Mouse (Mus musculus) kidney, adult 11 months (tissue): ENCODE measurements around the gene Alkbh8.
"Not testable (repeated sequence)": the region's sequence is repeated elsewhere in the genome, so short reads cannot be mapped to it uniquely, and the experiment has no call there.

ENCODE experiments used
- DNase-seq: peaks from one replicate; pipeline ENCODE4 v3.0.0; 2022

The Alkbh8 gene

DNA sequence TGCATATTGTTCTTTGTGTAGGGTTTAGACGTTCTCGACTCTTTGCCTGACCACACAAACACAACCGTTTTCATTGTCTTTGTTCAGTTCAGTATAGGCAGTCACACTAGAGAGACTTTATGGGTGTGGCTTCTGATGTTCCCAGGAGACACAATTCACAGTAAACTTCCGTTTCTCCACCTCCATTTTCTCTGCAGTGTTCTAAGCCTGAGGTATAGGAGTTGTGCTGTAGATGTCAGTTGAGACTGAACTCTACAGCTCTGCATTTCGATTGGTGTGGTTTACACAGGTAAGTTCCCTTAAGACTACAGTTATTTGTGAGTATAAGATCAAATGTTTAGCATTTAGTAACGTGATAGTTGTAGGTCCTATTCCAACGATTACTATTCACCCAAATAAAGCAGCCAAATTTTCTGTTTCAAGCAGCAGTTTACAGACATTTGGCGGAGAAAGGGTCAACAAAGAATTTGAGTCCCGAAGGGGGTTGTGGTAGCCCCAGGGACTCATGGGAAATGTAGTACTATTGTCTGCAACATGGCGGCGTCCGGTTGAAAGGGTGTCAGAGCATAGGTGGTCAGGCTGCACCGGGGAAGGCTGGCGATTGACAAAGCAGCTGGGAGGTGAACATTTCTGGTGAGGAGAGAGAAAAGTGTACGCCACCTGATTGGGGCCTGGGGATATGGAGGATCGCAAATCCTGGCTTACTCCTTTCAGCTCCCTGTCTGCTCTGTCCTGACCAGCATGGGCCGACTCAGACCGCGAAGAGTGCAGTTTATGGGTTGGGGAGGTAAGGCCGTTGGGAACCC is at the start of gene Alkbh8:
Gene Alkbh8 (plus strand): TSS at position 179 of the 806 bp plus-strand sequence.
- peak; percentile 76 for DNase-seq

DNA sequence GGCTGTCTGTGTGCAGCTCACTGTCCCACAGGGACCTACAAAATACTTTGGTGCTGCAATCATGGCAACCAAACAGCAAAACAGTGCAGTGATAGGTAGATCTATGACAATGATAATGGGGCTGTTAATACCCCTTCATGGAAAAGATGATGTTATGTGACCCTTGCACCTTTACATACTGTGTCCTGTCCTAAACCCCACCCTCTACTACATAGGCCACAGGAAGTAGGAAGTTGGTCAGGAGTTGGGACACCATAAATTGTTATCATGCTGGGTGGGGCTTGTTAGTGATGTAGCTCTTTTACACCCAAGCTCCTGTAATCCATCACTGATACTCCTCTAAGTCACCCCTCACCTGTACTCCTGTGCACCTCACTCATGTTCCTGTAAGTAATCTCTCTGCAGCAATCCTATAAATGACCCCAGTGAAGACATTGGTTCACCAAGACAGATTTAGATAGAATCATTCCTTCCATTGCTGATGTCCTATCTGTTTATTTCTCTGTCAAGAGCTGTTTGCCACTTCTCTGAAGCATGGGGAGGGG is 25.6 kb upstream of the Alkbh8 start:
- DNase-seq: no peak

DNA sequence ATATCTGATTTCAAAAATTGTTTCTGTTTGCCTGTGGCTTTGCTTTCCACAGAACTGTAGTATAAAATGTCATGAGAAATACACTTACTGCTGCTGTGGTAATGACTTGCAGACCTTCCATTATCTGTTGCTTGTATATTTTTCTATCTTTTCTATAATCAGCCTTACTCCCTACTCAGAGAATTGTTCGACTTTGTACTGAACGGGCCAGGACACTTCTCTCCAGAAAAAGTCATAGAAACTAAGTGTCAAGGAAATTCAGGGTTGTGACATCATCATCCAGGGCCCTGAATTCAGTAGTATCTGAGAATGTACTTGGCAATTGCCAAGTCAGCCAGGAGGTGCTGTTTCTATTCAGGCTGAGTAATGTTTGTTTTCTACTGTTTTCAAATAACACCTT is 24.9 kb upstream of the Alkbh8 start:
- DNase-seq: no peak

DNA sequence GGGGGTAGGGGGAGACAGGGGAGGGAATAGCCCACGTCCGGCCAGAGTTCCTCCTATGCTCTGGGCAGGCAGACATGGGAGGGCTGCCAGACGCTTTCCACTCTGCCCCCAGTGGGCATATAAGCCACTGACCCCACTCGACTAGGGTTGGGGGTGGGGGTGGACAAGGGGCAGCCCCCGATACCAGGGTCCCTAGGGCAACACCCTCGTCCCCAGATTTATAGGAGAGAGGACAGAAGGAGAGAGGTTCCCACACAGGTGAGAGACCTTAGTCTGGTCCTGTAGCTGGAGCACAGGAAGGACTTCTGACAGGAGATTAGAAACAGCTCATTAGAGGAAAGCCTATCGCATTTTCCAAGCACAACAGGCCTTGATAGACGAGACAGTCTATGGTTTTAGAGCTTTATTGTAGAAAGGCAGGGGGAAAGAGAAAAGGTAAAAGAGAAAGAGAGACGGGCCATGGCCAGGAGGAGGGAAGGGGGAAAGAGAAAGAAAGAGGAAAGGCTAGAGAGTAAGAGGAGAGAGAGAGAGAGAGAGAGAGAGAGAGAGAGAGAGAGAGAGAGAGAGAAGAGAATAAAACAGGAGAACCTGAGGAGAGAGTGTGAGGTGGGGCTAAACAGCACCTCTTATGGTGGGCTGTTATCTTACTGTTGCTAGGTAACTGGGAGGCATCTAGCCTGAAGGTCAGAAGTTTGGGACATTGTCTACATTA is 7.4 kb upstream of the Alkbh8 start:
- not testable (repeated sequence) for DNase-seq

DNA sequence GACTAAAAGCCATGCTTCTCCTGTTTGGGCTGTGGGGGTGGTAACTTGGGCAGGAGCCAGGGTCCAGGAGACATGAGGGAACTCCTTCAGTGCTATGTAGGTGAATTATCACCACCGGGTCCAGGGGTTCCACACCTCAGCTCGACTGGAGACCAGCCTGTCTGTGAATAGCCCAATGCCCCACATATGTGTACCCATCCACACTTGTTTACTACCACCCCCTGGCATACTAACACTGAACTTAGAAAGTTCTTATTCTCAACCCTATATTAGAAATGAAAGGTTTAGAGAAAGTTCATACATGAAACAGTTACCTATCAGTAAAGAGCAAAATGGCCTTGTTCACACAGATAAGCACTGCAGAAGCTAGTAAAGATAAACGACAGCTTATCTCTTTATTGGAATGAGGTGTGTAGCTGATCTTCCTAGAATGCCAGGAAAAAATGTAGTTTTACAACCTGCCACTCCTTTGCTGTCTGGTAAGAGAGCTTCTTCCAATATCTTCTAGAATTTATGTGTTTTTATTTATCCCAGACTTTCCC is 6.8 kb upstream of the Alkbh8 start:
- DNase-seq: no peak

DNA sequence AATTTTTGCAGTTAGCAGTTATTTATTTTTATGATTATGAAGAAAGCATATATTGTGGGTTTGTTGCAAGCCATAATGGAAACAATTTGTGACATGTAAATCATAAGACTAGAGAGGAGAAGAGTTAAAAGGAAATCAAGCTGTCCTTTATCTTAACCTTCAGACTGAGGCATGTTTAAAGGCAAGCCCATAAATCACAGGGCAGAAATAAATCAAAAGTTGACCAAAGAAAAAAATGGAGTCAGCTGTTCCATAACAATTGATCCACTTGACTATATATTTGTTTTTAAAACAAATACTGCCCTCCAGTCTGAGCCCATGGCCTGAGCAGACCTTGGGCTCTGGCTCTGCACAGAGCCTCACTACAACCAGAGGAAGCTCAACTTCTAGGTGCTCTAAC is 4.6 kb upstream of the Alkbh8 start:
- DNase-seq: no peak

DNA sequence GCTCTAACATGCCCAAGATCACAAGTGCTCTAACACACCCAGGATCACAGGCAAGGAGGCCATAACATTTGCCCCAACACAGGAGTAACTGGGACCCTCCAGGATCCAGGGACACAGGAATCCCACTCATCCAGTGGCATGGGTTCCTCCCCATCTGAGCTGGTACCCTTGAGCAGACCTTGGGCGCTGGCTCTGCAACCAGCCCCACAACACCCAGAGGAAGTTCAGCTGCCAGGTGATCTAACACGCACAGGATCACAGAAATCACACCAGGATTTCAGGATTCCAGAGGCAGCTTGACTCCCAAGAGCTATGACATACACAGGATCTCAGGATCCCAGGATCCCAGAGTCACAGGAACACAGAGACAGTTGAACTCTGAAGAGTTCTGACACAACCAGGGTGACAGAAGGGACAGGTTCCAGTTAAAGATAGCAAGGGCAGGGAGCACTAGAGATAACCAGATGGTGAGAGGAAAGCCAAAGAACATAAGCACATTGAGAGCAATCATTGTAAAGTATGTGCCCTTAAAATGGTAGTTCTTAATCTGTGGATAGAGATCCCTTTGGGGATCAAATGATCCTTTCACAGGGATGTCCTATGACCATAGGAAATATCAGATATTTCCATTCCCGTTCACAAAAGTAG is 4.1 kb upstream of the Alkbh8 start:
- no peak for DNase-seq

DNA sequence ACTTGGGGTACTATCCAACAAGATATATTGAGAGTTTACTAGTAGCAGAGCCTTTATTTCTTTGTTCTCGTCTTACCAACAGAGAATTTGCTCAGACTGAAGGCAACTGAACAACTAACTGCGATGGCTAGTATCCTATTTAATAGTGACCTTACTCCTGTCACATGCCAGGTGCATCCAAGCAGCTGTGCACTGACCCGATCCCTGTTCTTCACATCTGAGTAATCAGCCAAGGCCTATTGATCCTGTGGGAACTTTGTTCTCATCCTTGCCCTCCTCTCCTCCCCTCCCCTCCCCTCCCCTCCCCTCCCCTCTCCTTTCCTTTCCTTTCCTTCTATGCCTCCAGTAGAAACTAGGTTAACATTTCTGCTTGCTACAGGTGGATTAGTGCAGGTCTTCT is 1.7 kb downstream of the Alkbh8 start:
- DNase-seq: peak; percentile 29

DNA sequence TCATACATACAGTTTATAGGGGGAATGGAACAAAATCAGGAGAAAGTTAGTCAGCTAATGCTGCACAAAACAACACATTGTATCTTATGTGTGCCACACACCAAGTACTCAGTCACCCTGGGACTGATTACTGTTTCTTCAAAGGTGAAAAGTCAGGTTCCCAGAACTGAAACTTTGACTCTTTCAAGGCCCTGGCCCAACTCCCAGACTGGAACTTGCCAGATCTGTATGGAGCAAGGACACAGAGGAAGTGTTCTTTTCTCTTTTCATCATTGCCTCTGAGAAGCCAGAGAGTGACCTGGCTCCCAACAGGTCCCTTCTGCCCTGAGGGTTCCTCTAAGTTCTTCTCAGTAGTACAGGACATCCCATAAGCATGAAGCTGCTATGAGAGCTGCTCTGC is 10.2 kb downstream of the Alkbh8 start:
- DNase-seq: no peak

DNA sequence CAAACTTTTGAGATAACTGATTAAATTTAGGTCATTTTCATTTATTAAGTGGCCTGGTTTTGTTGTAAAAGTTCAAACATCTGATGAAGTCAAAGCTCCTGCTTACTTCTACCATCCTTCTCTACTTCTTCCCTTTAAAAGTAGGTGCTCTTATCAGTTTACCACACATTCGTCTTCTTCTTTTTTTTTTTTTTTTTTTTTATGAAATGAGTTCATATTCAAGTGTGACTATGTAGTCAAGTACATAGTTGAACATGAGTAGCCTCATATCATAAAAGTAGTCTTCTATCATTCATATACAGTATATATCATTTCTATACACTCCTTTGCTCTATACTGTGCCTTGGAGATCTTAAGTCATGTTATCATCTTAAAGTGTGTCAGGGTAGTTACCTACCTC is 11.0 kb downstream of the Alkbh8 start:
- DNase-seq: no peak

DNA sequence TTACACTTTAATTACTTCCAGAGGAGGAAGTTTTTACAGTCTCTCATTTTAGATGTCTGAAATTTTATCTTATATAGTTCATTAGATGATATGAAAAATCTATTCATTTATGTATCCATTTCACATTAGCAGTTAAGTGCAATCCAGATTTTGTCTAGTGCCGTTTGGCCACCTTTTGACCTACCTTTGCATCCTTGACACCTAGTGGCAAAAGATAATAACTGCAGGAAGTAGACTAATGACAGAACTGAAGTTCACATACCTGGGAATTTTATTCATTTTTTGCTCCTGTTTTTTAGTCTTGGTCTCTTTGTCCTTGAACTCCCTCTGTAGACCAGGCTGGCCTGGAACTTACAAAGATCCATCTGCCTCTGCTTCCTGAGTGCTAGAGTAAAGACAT is 15.1 kb downstream of the Alkbh8 start:
- no peak for DNase-seq

DNA sequence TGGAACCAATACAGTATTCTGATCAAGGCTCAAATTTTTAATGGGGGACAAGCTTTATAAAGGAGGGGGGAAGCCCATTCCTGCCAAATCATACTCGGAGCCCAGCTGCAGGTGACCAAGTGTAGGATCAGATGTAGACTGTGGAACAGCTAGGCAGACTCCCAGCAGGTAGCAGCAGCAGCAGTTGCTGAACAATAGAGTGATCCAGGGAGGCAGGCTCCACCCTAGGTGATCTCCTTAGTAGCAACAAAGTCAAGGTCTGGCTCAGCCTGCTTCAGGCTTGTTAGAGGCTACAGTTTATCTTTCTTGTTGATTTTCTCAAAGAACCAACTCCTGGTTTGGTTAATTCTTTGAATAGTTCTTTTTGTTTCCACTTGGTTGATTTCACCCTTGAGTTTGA is 41.4 kb downstream of the Alkbh8 start:
- DNase-seq: not testable (repeated sequence)

DNA sequence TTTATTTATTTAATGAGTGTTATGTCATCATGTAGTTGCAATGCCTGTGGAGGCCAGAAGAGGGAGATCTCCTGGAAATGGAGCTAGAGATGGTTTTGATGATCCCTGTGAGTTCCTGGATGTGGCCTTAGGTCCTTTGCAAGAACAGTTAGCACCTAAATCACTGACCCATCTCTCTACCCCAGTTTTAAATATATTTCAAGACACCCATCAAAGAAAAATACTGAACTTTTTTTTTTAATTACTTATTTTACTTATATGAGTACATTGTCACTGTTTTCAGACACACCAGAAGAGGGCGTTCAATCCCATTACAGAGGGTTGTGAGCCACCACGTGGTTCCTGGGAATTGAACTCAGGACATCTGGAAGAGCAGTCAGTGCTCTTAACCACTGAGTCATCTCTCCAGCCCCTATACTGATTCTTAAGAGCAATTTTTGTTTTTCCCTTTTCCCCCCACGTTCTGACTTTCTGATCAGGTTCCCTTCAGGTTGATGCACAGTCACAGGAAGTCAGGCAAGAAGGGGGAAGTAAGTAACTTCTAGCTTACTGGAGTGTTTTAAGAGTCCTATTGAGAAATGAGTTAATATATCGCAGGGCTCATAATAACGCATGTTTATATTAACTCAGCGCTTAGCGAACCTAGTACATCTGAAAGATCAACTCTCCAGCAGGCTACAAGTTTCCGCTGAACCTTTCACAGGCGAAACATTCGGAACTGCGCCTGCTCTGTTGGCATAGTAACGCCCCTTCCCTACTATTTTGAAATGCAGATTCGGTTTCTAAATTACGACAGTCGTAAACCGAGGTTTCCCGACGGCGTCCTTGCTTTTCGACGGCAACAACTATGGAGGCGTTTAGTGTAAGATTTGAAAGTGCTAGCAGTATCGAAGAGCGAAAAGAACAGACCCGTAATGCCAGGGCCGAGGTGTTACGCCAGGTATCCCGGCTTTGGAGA is 68.6 kb downstream of the Alkbh8 start, which contains the start of gene Cwf19l2:
Gene Cwf19l2 (plus strand): TSS at position 342 of the 958 bp plus-strand sequence.
- peak; percentile 87 for DNase-seq

DNA sequence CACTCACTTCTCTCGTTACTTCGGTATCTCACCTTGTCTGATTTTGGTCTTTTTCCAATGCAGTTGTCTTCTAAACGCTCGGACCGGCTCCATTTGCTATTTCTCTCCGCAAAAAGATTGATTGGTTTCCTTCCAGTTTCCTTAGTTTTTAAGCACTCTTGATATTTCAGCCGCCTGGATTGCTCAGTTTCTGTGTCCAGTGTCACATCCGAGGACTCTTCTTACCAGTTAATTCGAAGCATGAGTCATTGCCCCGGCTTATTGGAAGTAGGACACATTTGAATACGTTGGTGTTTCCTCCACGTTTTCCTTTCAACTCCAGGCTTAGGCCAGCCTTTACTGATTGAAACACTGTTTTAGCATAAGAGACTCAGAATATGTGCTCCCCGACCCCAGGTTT is 69.4 kb downstream of the Alkbh8 start:
- DNase-seq: peak; percentile 6

DNA sequence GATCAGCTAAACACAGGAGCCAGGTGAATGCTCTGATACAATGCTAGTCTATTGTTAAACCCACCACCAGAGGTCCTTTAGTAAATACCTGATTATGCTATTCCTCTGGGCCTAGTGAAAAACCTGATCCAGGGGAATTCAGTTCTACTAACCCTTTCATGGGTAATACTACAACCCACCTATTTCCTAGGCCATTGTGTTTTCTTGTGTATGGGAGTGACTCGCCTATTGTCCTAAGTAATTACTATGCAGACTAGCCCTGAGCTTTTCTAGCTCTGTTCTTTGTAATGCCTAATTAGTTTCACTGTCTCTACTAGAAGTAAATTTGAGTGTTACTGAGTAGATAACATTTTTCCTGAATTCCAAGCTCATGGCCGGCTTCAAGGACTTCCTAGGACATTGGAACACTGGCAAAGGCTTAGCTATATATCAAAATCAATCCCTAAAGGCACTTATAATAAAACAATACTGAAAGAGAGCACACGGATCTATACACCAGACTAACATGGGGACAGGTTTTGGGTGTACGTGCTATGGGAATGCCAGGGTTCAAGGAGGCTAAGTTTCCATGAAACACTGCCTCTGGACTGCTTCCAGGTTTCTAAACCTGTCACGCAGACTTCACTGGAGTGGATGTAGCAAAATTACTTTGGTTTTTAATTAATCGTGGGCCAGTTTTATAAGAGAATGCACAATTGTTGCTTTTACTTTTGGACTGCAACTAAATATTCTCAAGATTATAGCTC is 104.8 kb downstream of the Alkbh8 start:
- not testable (repeated sequence) for DNase-seq
